Mouse (Mus musculus) heart, embryonic 15.5 days (tissue): Measurements from ENCODE around the gene Nadsyn1. TPM values are rescaled to one million over a fixed set of nuclear protein-coding genes. Genes with fewer than 3 reads are reported as not detected.
A peak's percentile ranks its signal among the peaks of the same experiment; 100 is the strongest.

Experiments used
- ATAC-seq: fragments of 200-750 bp; cut with Nextera tagmentation; replicated peaks from 2 replicates; pipeline ENCODE4 v1.8.0; 2017; ENCODE audit warnings: low read depth, moderate TSS enrichment; ENCODE audit not compliant: insufficient number of reproducible peaks, insufficient read depth, low FRiP score
- H3K27ac ChIP-seq: fragments of 300-500 bp; sonication (generic); 2 replicates; pipeline ENCODE4 v1.5.1; 2015; ENCODE audit warnings: mild to moderate bottlenecking, inconsistent platforms
- H3K27me3 ChIP-seq: fragments of 300-500 bp; sonication (generic); 2 replicates; pipeline ENCODE4 v1.6.1; 2015; ENCODE audit warnings: inconsistent platforms
- H3K36me3 ChIP-seq: fragments of 300-500 bp; sonication (generic); 2 replicates; pipeline ENCODE4 v1.6.1; 2015; ENCODE audit warnings: mild to moderate bottlenecking, inconsistent platforms
- H3K4me1 ChIP-seq: fragments of 300-500 bp; sonication (generic); replicated peaks from 2 replicates; pipeline ENCODE4 v1.6.1; 2015; ENCODE audit warnings: inconsistent platforms
- H3K4me2 ChIP-seq: fragments of 300-500 bp; sonication (generic); 2 replicates; pipeline ENCODE4 v1.6.1; 2015; ENCODE audit warnings: inconsistent platforms, mild to moderate bottlenecking, moderate library complexity
- H3K4me3 ChIP-seq: fragments of 300-500 bp; sonication (generic); 2 replicates; pipeline ENCODE4 v1.5.1; 2015; ENCODE audit warnings: mild to moderate bottlenecking, inconsistent platforms
- H3K9ac ChIP-seq: fragments of 300-500 bp; sonication (generic); 2 replicates; pipeline ENCODE4 v1.6.1; 2015; ENCODE audit warnings: mild to moderate bottlenecking, inconsistent platforms
- H3K9me3 ChIP-seq: fragments of 300-500 bp; sonication (generic); replicated peaks from 2 replicates; pipeline ENCODE4 v1.6.1; 2016; ENCODE audit warnings: inconsistent platforms
- WGBS: fragments of 180-500 bp; shearing (Covaris S2); methylation state at CpG from one replicate; pipeline ENCODE4 v1.1.7; 2015; ENCODE audit warnings: mixed read lengths; 5-methylcytosine and 5-hydroxymethylcytosine counted together
- microRNA-seq: library from miRNA; unstranded; fragments of <30 nt; microRNA quantifications from one replicate; pipeline ENCODE4, GENCODE M21; 2016
- polyA plus RNA-seq: library from polyadenylated mRNA; unstranded; fragments of >200 nt; fragmentation: Nextera tagmentation; extraction: Ambion mirVana; gene quantifications from 2 replicates; pipeline ENCODE4 v1.2.1, GENCODE M21; 2015

The Nadsyn1 gene
- polyA plus RNA-seq, 1 experiment from 2014 or later, result 8.3 TPM

DNA sequence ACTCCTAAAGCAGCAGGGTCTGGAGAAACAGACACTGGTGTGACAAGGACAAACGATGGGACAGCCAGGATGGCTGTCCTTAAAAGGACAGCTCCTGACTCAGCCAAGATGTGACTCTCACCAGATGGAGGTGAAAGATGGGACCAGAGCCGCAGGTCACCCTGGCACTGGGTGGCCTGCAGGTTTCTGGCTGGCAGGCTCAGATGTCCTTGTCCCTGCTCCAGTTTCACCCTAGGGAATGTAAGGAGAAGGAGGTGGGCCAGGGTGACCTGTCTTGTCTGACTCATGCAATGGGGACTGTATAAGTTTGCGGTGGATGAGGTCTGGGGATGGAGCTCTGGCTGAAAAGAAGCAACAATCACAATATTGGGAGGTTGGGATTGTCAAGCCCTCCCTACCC lies 70.0 kb downstream of the Nadsyn1 start:
- H3K27me3 ChIP-seq, result peaks cover 41% of the 10 kb centered on the region
- ATAC-seq, result no peak
- no peak overlapping the region for H3K4me2 ChIP-seq
- no peaks in the 10 kb centered on the region for H3K9me3 ChIP-seq
- no peak overlapping the region for H3K4me3 ChIP-seq
- WGBS, result 58% methylated on average over 3 of the region's 3 CpGs
- H3K36me3 ChIP-seq, result no peaks in the 10 kb centered on the region
- no peak overlapping the region for H3K9ac ChIP-seq
- H3K4me1 ChIP-seq, result peaks cover 29% of the 10 kb centered on the region
- H3K27ac ChIP-seq, result no peak overlapping the region

GRCm38 (mm10) chr7:143752056-143752455 lies 70.6 kb downstream of the Nadsyn1 start:
- ATAC-seq, result no peak
- peaks cover 40% of the 10 kb centered on the region for H3K27me3 ChIP-seq
- H3K4me2 ChIP-seq, result no peak overlapping the region
- 40% methylated on average over 4 of the region's 4 CpGs for WGBS
- H3K9ac ChIP-seq, result no peak overlapping the region
- H3K36me3 ChIP-seq, result no peaks in the 10 kb centered on the region
- H3K27ac ChIP-seq, result no peak overlapping the region
- peaks cover 23% of the 10 kb centered on the region for H3K4me1 ChIP-seq
- H3K9me3 ChIP-seq, result no peaks in the 10 kb centered on the region
- no peak overlapping the region for H3K4me3 ChIP-seq

DNA sequence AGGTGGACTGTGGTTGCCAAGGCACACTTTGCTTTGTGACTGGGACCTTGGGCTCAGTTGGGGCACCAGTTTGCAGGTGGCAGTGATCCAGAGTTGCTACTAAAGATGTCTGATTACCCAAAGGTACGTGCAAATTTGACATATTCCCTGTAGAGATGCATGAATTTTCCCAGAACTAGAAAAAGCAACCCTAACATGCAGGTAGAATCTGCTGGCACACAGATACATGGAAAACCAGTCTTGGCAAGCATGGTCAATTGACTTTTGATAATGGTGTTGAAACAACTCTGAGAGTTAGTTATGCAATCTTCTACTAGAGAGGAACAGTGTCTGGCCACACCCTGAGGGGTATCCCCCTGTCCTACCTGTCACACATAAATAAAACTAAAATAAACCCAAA lies 71.3 kb downstream of the Nadsyn1 start:
- H3K27ac ChIP-seq, result no peak overlapping the region
- no peak overlapping the region for H3K9ac ChIP-seq
- no peak overlapping the region for H3K4me2 ChIP-seq
- 85% methylated on average over 1 of the region's 1 CpGs for WGBS
- no peak overlapping the region for H3K4me3 ChIP-seq
- peaks cover 36% of the 10 kb centered on the region for H3K27me3 ChIP-seq
- H3K9me3 ChIP-seq, result no peaks in the 10 kb centered on the region
- ATAC-seq, result no peak
- H3K4me1 ChIP-seq, result peaks cover 17% of the 10 kb centered on the region
- no peaks in the 10 kb centered on the region for H3K36me3 ChIP-seq

DNA sequence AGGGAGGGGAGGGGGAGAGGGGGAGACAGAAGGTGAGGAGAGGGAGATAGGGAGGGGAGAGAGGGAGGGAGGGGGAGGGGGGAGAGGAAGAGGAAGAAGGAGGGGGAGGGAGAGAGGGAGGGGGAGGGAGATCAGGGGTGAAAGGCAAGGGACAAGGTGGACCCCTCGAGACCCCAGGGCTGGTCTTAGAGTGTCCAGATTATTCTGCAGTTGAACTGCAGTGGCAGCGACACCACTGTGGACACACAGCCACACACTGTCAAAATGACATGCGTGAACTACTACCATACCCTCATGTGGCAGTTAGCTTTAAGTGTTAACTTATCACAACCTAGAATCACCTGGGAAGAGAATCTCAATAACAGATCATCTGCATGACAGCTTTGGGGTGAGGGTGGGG lies 73.6 kb downstream of the Nadsyn1 start:
- no peaks in the 10 kb centered on the region for H3K9me3 ChIP-seq
- H3K27ac ChIP-seq, result no peak overlapping the region
- H3K9ac ChIP-seq, result no peak overlapping the region
- no peaks in the 10 kb centered on the region for H3K36me3 ChIP-seq
- peaks cover 14% of the 10 kb centered on the region; the same call in 1 of the 2 replicates for H3K27me3 ChIP-seq
- 56% methylated on average over 3 of the region's 3 CpGs for WGBS
- ATAC-seq, result no peak
- no peak overlapping the region for H3K4me2 ChIP-seq
- no peak overlapping the region for H3K4me3 ChIP-seq
- peaks cover 15% of the 10 kb centered on the region for H3K4me1 ChIP-seq

- peaks cover 15% of the 10 kb centered on the region for H3K4me1 ChIP-seq
- WGBS, result 3% methylated on average over 16 of the region's 16 CpGs
- peaks cover 14% of the 10 kb centered on the region; the same call in 1 of the 2 replicates for H3K27me3 ChIP-seq
- peak; percentile 81 for ATAC-seq
- H3K9ac ChIP-seq, result no peak overlapping the region
- H3K36me3 ChIP-seq, result no peaks in the 10 kb centered on the region
- peak overlapping the region; percentile 61 for H3K4me2 ChIP-seq
- H3K9me3 ChIP-seq, result no peaks in the 10 kb centered on the region
- H3K4me3 ChIP-seq, result peak overlapping the region; percentile 28
- H3K27ac ChIP-seq, result 0 out of 2 replicates have a peak overlapping the region, but pooled peaks have one; percentile 34
These were observed 74.4 kb downstream of the Nadsyn1 start for GRCm38 (mm10) chr7:143748041-143748868.

Small RNA genes lying within 50 kb of the gene (microRNA-seq; reads per million reads assigned to microRNA genes)
- gene Gm22064, result not detected

Other genes with a start within 250 kb of the Nadsyn1 start
- 24.7 and 34.5 TPM in 2 replicates for gene Cars, start 222.8 kb downstream of the Nadsyn1 start, polyA plus RNA-seq
- 0.64 and 0.86 TPM in 2 replicates for gene Tnfrsf26, start 194.1 kb downstream of the Nadsyn1 start, polyA plus RNA-seq
- gene Tnfrsf22, start 173.2 kb downstream of the Nadsyn1 start, polyA plus RNA-seq, result 2.7 and 2.8 TPM in 2 replicates
- gene Tnfrsf23, start 137.0 kb downstream of the Nadsyn1 start, polyA plus RNA-seq, result 1.9 and 3.0 TPM in 2 replicates
- 31.2 and 39.7 TPM in 2 replicates for gene Osbpl5, start 65.9 kb downstream of the Nadsyn1 start, polyA plus RNA-seq
- gene Mrgprg, start 55.9 kb downstream of the Nadsyn1 start, polyA plus RNA-seq, result not detected in 2 replicates
- 1.4 and 2.8 TPM in 2 replicates for gene Mrgpre, start 38.3 kb downstream of the Nadsyn1 start, polyA plus RNA-seq
- 14.1 and 25.2 TPM in 2 replicates for gene Dhcr7, start 296 bp upstream of the Nadsyn1 start, polyA plus RNA-seq
- gene Gm498, start 44.0 kb upstream of the Nadsyn1 start, polyA plus RNA-seq, result not detected in 2 replicates
- 0.50 and 0.81 TPM in 2 replicates for gene Shank2, start 179.1 kb upstream of the Nadsyn1 start, polyA plus RNA-seq